Mouse (Mus musculus): ENCODE data around the gene Sowahb.

Gene Sowahb

DNA sequence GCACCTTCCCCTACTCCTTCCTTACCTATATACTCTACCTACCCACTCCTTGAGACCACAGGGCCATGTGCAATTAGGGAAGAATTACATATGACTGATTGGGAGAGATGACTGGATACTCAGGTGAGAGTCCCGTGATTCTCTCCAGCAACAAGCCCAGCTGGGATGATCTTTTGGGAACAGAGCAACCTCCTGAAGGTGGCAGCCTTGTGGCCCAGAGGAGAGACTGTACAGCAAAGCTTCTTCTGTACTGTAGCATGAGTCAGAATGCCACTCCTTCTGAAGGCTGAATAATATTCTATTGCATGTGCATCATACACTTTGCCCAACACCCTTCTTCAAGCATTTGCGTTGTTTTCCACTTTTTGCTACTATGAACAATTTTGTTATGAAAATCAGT is 42.2 kb downstream of the Sowahb start:
- DNase-seq (ENCODE audit: low spot score), result no peak

DNA sequence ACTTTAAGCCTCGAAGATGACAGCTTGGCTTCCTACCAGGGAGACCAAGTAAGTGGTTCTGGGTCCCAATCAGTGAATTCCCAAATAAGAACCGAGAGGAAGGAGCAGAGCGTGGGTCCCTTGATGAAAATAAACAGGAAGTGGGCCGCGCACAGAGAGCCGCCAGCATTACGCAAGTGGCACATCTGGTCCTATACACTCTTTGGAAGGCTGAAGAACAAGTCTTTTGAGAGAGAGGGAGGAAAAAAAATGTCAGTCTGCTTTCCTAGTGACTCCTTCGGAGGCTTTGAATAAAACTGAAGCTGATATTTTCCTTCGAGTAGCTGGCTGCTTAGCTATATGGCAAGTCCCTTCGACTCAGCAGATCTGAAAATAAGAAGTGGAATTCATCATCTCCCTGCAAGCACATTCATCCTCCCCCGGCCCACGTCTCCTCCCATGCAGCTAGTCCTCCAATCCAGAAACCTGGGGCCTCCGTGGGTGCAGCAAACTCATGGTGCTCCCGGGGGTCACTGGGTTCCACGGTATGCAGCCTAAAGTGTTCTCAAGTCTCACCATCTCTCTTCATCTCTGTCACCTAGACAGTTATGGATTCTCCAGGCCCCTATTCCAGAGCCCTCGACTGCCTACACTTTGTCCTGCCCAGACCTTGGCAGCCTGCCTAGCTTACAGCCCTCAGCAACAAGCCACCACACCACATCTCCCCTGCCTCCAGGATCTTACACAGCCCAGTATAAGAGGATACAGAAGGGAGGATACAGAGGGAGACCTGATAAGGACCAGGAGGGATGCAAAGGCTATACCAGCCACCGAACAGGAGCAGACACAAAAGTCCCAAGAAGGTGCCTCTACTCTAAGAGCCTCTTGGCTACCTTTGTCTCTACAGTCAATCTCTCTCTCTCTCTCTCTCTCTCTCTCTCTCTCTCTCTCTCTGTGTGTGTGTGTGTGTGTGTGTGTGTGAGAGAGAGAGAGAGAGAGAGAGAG is 43.8 kb downstream of the Sowahb start:
- DNase-seq (ENCODE audit: low spot score), result no peak

DNA sequence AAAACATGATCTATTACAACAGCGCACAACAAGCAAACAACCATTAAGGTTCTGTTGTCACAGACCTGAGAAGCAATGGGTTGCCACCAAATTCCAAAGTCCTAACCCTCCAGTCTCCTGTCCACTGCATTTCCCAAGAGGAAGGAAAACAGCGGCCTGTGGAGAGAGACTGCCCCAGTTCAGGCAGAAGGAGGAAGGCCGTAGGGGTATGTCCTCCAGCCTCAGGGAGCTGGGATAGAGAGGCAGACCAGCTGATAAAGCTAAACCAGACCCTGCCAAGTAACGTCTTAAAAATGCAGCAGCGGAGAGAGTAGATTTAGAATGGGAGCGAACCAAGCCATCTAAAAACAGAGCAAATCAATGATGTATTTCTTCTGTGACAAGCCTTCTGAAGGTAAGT is 44.8 kb downstream of the Sowahb start:
- DNase-seq (ENCODE audit: low spot score), result no peak

DNA sequence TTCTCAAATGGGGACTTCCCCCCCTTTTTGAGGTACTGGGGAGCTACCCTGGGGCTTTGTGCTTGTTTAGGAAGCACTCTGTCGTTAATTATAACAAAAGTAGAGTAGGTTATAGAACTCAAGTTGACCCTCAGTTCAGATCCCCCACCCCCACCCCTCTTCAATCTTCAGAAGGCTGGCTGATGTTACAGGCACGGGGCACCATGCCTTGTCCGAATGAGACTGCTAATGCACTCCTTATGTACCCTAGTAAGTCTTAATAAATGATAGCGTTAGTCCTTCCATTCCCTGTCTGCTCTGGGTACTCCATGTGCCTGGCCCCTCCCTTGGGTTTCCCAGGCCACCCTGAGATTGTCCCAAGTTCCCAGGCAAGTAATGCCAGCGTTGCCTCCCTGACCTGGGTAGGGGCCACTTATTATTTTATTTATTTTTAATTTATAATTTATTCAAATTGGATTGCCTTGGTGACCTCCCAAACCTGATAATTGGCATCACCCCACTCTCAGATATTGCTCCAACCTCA is 46.3 kb downstream of the Sowahb start:
- DNase-seq (ENCODE audit: low spot score), result no peak

DNA sequence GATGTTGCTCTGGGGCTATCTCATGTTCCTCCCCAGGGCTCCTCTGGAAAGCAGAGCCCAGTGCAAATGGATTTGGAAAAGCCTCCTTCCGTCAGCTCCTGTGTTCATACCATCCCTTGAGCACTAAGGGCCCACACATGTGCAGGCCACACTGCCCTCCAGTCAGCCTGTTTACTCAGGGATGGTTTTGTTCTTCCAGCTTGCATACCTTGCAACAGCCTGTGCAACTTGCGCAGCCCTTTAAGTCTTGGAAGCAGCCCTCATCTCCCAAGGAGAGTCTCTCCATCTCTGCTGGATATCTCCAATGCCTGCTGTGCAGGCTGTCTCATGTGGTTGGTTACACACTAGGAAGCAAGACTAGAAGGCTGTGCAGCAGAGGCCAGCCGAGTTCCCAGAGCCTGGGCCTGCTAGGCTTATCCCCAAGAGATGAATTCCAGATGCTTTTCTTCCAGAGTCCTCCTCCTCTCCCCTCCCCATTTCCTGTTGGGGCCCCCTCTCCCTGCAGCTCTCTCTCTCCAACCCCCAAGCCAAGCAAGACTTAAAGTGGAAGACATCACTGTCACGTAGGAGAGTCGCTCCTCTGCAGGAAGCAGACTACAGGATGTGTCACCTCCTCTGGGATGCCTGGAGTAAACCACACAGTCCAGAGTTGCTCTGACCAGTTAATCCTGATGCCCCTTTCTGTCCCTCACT is 47.2 kb downstream of the Sowahb start:
- no peak for DNase-seq (ENCODE audit: low spot score)

DNA sequence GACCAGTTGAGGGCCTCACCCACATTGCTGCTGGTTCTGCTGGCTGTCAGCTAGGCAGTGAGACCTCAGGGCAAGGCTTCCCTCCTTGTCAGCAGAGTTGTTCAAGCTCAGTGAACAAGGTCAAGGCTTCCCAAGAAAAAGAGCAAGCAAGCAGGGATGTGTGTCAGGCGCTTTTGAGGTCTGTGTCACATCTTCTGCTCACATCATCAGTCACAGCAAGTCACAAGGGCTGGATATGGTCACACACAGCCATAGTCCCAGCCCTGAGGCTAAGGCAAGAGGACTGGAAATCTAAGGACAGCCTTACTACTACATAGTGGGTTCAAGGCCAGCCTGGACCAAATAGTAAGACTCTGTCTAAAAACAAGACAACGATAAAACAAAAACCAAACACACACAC is 50.0 kb downstream of the Sowahb start:
- no peak for DNase-seq (ENCODE audit: low spot score)

DNA sequence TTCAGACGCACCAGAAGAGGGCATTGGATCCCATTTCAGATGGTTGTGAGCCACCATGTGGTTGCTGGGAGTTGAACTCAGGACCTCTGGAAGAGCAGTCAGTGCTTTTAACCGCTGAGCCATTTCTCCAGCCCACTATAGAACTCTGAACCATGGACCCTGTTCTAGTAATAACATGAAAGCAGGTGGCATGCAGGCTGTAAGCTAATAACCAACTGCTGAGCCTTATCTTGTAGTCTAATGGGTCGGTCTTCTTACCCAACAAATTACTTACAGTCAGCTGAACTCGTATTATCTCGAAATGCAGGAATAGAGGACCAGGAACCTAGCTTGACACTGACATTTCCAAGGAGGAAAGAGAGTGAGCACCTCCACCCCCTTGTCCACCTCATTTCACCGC is 50.5 kb downstream of the Sowahb start:
- DNase-seq (ENCODE audit: low spot score), result no peak

DNA sequence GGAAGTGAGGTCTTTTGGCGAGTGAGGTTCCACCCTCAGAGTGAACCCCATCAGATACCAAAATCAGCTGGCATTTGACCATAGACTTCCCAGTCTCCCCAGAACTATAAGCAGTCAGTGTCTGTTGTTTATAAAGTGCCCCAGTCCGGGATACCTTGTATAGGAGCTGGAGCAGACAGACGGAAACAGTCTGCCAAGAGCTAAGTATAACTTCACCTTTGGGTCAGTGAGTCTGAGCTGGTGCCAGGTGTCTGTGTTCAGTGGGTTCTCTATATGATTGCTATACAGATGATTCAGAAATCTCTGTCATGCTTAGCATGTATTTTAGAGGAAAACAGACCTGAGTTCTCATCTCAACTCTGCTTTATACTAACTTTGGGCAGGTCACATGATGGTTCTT is 52.7 kb downstream of the Sowahb start:
- DNase-seq (ENCODE audit: low spot score), result no peak
